Mouse (Mus musculus) C2C12 (cell line): ENCODE measurements around the gene Hs3st5.

Experiments
- CEBPB ChIP-seq: IDR thresholded peaks from one replicate; pipeline ENCODE4 v1.6.1; 2011; ENCODE audit warnings: low read depth, mild to moderate bottlenecking, control low read depth, moderate library complexity
- CTCF ChIP-seq: IDR thresholded peaks from one replicate; pipeline ENCODE4 v1.5.1; 2011; ENCODE audit not compliant: control insufficient read depth, insufficient read depth, insufficient read length
- USF1 ChIP-seq: IDR thresholded peaks from one replicate; pipeline ENCODE4 v1.6.1; 2011; ENCODE audit warnings: low read depth, mild to moderate bottlenecking, control low read depth, moderate library complexity

DNA sequence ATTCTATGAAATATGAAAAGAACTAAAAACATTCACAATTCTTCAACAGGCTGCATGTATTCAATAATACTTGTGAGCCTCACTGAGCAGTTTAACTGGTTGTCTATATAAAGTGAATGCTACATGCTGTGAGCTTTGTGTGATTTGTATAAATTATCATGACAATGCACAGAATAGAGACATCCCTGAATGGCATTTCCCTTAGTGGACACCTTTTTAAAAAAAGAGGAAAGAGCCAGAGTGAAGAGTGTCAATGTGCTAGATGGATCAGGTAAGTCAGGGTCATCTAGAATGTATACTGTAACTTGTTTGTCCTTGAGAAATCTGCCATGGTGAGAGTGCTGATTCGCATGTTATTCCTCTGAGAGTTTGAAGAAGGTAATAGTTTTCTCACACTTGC lies 116.4 kb downstream of the Hs3st5 start:
- TF ChIP-seq CTCF (no peak), USF1 (no peak), CEBPB (no peak)
